24 mouse cellular contexts compared by ENCODE assay signal in genomic region chr11:69551310-69551709, GRCm38 (mm10). TPM values are rescaled to one million over a fixed set of nuclear protein-coding genes. Genes with fewer than 3 reads are reported as not detected.
A peak's percentile ranks its signal among the peaks of the same experiment; 100 is the strongest.
DNase-seq lines count a peak whose midpoint lies in the region; ATAC-seq and TF ChIP-seq lines count a peak whose summit lies in the region.
"Had no signal": no experiment of that assay in that cellular context is flagged by ENCODE, and none has a peak within 500 bp of the region (broad histone marks: within the 10 kb centered on the region; RNA-seq: fewer than 3 reads in every experiment).

No protein-coding gene starts in this region.

- H3K36me3 ChIP-seq in forebrain, embryonic 10.5 days (replicated peaks): peaks cover 22% of the 10 kb centered on the region
- H3K36me3 ChIP-seq in forebrain, embryonic 12.5 days (replicated peaks): peaks cover 9% of the 10 kb centered on the region; the same call in 1 of the 2 replicates
- no peaks in the 10 kb centered on the region; the same call in 1 of the 2 replicates for H3K36me3 ChIP-seq in midbrain, embryonic 15.5 days (replicated peaks)
- no peaks in the 10 kb centered on the region for H3K36me3 ChIP-seq in midbrain, embryonic 11.5 days (ENCODE audit: control insufficient read depth, insufficient read depth, low read length)
- H3K36me3 ChIP-seq: intestine, embryonic 15.5 days had no signal

- peaks cover 36% of the 10 kb centered on the region for H3K27me3 ChIP-seq in forebrain, embryonic 10.5 days (ENCODE audit: poor library complexity, severe bottlenecking)
- H3K27me3 ChIP-seq in forebrain, embryonic 12.5 days: peaks cover 13% of the 10 kb centered on the region; the same call in 1 of the 2 replicates
- no peaks in the 10 kb centered on the region for H3K27me3 ChIP-seq in midbrain, embryonic 15.5 days (replicated peaks)
- H3K27me3 ChIP-seq in midbrain, embryonic 11.5 days (ENCODE audit: control insufficient read depth, insufficient read depth, low read length): no peaks in the 10 kb centered on the region
- H3K27me3 ChIP-seq: embryonic facial prominence, embryonic 15.5 days; hindbrain, embryonic 13.5 days; intestine, embryonic 15.5 days had no signal

- 0 out of 2 replicates have a peak overlapping the region, but pooled peaks have one; percentile 62 for H3K27ac ChIP-seq in forebrain, embryonic 10.5 days
- H3K27ac ChIP-seq in forebrain, embryonic 12.5 days: no peak overlapping the region
- peak overlapping the region; percentile 97; the same call in 1 of the 2 replicates for H3K27ac ChIP-seq in layer of hippocampus, adult 2 months
- 0 out of 2 replicates have a peak overlapping the region, but pooled peaks have one; percentile 95 for H3K27ac ChIP-seq in midbrain, embryonic 15.5 days
- no peak overlapping the region for H3K27ac ChIP-seq in midbrain, embryonic 11.5 days (ENCODE audit: low read depth, low read length)
- H3K27ac ChIP-seq: embryonic facial prominence, embryonic 15.5 days; heart, embryonic 10.5 days; intestine, embryonic 15.5 days had no signal

- ATAC-seq in forebrain, embryonic 12.5 days (ENCODE audit: low FRiP score): no peak
- ATAC-seq in midbrain, embryonic 15.5 days (replicated peaks): no peak
- ATAC-seq in midbrain, embryonic 11.5 days (ENCODE audit: low FRiP score): no peak
- ATAC-seq: CD4-positive, CD25-positive, alpha-beta regulatory T cell, adult 4 months; intestine, embryonic 15.5 days had no signal

- DNase-seq in forebrain, embryonic 10.5 days (ENCODE audit: extremely low spot score, low spot score): no peak
- no peak for DNase-seq in layer of hippocampus, adult 2 months (ENCODE audit: low spot score in 2 of 2)
- DNase-seq in layer of hippocampus, adult 11-12 months (ENCODE audit: low spot score): no peak
- no peak for DNase-seq in midbrain, embryonic 11.5 days (ENCODE audit: low spot score, missing footprints)
- DNase-seq in T-cell, adult 2 months (ENCODE audit: low spot score): no peak
- DNase-seq: adrenal gland, adult 8-10 months; adrenal gland, postnatal 36 days; B cell, adult 2 months; cerebellum, adult 2 months; cerebellum, postnatal 10 days; embryo, embryonic 11 days; gastrocnemius, postnatal 10 days; heart, adult 18-20 months; heart, postnatal 10 days; heart, postnatal 4 days had no signal

- peaks cover 94% of the 10 kb centered on the region for H3K4me1 ChIP-seq in forebrain, embryonic 10.5 days
- peaks cover 80% of the 10 kb centered on the region for H3K4me1 ChIP-seq in forebrain, embryonic 12.5 days
- peaks cover 76% of the 10 kb centered on the region for H3K4me1 ChIP-seq in midbrain, embryonic 15.5 days
- H3K4me1 ChIP-seq in midbrain, embryonic 11.5 days (ENCODE audit: control insufficient read depth, insufficient read depth, low read length): peaks cover 62% of the 10 kb centered on the region

- no peak for TF ChIP-seq CTCF in layer of hippocampus, adult 2 months (conservative IDR thresholded peaks at IDR 0.05)

- no peak overlapping the region for H3K4me2 ChIP-seq in forebrain, embryonic 12.5 days
- no peak overlapping the region for H3K4me2 ChIP-seq in midbrain, embryonic 15.5 days
- no peak overlapping the region for H3K4me2 ChIP-seq in midbrain, embryonic 11.5 days
- H3K4me2 ChIP-seq: embryonic facial prominence, embryonic 15.5 days; hindbrain, embryonic 13.5 days; intestine, embryonic 15.5 days had no signal

- H3K9me3 ChIP-seq in forebrain, embryonic 10.5 days: no peaks in the 10 kb centered on the region
- no peaks in the 10 kb centered on the region for H3K9me3 ChIP-seq in forebrain, embryonic 12.5 days
- H3K9me3 ChIP-seq in midbrain, embryonic 15.5 days: no peaks in the 10 kb centered on the region
- H3K9me3 ChIP-seq in midbrain, embryonic 11.5 days (ENCODE audit: control insufficient read depth, low read length): no peaks in the 10 kb centered on the region
- H3K9me3 ChIP-seq: embryonic facial prominence, embryonic 15.5 days; heart, embryonic 10.5 days; hindbrain, embryonic 13.5 days; intestine, embryonic 15.5 days had no signal

- H3K4me3 ChIP-seq in forebrain, embryonic 10.5 days: no peak overlapping the region
- no peak overlapping the region for H3K4me3 ChIP-seq in forebrain, embryonic 12.5 days (replicated peaks)
- no peak overlapping the region for H3K4me3 ChIP-seq in layer of hippocampus, adult 2 months
- no peak overlapping the region for H3K4me3 ChIP-seq in midbrain, embryonic 15.5 days
- H3K4me3 ChIP-seq in midbrain, embryonic 11.5 days (ENCODE audit: low read depth, low read length): no peak overlapping the region
- H3K4me3 ChIP-seq: embryonic facial prominence, embryonic 15.5 days; erythroblast, embryonic 14.5 days; heart, embryonic 10.5 days; hindbrain, embryonic 13.5 days; intestine, embryonic 15.5 days had no signal

- no peak overlapping the region for H3K9ac ChIP-seq in forebrain, embryonic 12.5 days
- no peak overlapping the region for H3K9ac ChIP-seq in midbrain, embryonic 15.5 days
- H3K9ac ChIP-seq in midbrain, embryonic 11.5 days (ENCODE audit: low read length): no peak overlapping the region
- H3K9ac ChIP-seq: embryonic facial prominence, embryonic 15.5 days; hindbrain, embryonic 13.5 days; intestine, embryonic 15.5 days had no signal

- WGBS in forebrain, embryonic 10.5 days: 71% methylated on average over 4 of the region's 4 CpGs
- 69% methylated on average over 4 of the region's 4 CpGs for WGBS in forebrain, embryonic 12.5 days
- WGBS in midbrain, embryonic 15.5 days: 59% methylated on average over 4 of the region's 4 CpGs
- 62% methylated on average over 4 of the region's 4 CpGs for WGBS in midbrain, embryonic 11.5 days

RNA-seq across cellular contexts. Expression of gene Dnah2, which starts 2.4 kb away (rescaled TPM):
- 1.5 TPM in 2 replicates for polyA plus RNA-seq in forebrain, embryonic 10.5 days (2016; fragmentation: Nextera tagmentation; extraction: Ambion mirVana)
- 1.7 and 2.1 TPM in 2 replicates for polyA plus RNA-seq in forebrain, embryonic 12.5 days (2016; fragmentation: Nextera tagmentation; extraction: Ambion mirVana)
- total RNA-seq in layer of hippocampus, adult 2 months (2021): 1 to 10 TPM; 4.6 to 5.2 TPM
- 4.5 and 5.7 TPM in 2 replicates for polyA plus RNA-seq in midbrain, embryonic 15.5 days (2015; fragmentation: Nextera tagmentation; extraction: Ambion mirVana)
- 1.00 and 1.9 TPM in 2 replicates for polyA plus RNA-seq in midbrain, embryonic 11.5 days (2014; fragmentation: Nextera tagmentation; extraction: Ambion mirVana)
- total RNA-seq: common myeloid progenitor, adult 5-6 weeks had no signal
- polyA plus RNA-seq: erythroblast, embryonic 14.5 days had no signal

RNA-seq across cellular contexts. Expression of gene Efnb3, which starts 8.7 kb away (rescaled TPM):
- 27.9 and 28.7 TPM in 2 replicates for polyA plus RNA-seq in forebrain, embryonic 10.5 days (2016; fragmentation: Nextera tagmentation; extraction: Ambion mirVana)
- polyA plus RNA-seq in forebrain, embryonic 12.5 days (2016; fragmentation: Nextera tagmentation; extraction: Ambion mirVana): 63.7 and 72.7 TPM in 2 replicates
- 100 to 1,000 TPM; 113 to 116 TPM for total RNA-seq in layer of hippocampus, adult 2 months (2021)
- 178 and 188 TPM in 2 replicates for polyA plus RNA-seq in midbrain, embryonic 15.5 days (2015; fragmentation: Nextera tagmentation; extraction: Ambion mirVana)
- 11.0 and 12.3 TPM in 2 replicates for polyA plus RNA-seq in midbrain, embryonic 11.5 days (2014; fragmentation: Nextera tagmentation; extraction: Ambion mirVana)

RNA-seq across cellular contexts. Expression of gene Wrap53, which starts 28.7 kb away (rescaled TPM):
- 46.4 and 51.1 TPM in 2 replicates for polyA plus RNA-seq in forebrain, embryonic 10.5 days (2016; fragmentation: Nextera tagmentation; extraction: Ambion mirVana)
- 33.0 and 36.0 TPM in 2 replicates for polyA plus RNA-seq in forebrain, embryonic 12.5 days (2016; fragmentation: Nextera tagmentation; extraction: Ambion mirVana)
- total RNA-seq in layer of hippocampus, adult 2 months (2021): 10 to 100 TPM; 12.0 to 14.3 TPM
- 21.4 and 23.2 TPM in 2 replicates for polyA plus RNA-seq in midbrain, embryonic 15.5 days (2015; fragmentation: Nextera tagmentation; extraction: Ambion mirVana)
- polyA plus RNA-seq in midbrain, embryonic 11.5 days (2014; fragmentation: Nextera tagmentation; extraction: Ambion mirVana): 35.1 and 36.4 TPM in 2 replicates

RNA-seq across cellular contexts. Expression of gene Trp53, which starts 28.8 kb away (rescaled TPM):
- 192 and 194 TPM in 2 replicates for polyA plus RNA-seq in forebrain, embryonic 10.5 days (2016; fragmentation: Nextera tagmentation; extraction: Ambion mirVana)
- 120 and 124 TPM in 2 replicates for polyA plus RNA-seq in forebrain, embryonic 12.5 days (2016; fragmentation: Nextera tagmentation; extraction: Ambion mirVana)
- 10 to 100 TPM; 28.5 to 32.3 TPM for total RNA-seq in layer of hippocampus, adult 2 months (2021)
- polyA plus RNA-seq in midbrain, embryonic 15.5 days (2015; fragmentation: Nextera tagmentation; extraction: Ambion mirVana): 60.4 and 70.1 TPM in 2 replicates
- polyA plus RNA-seq in midbrain, embryonic 11.5 days (2014; fragmentation: Nextera tagmentation; extraction: Ambion mirVana): 144 and 147 TPM in 2 replicates

RNA-seq across cellular contexts. Expression of gene Atp1b2, which starts 54.4 kb away (rescaled TPM):
- polyA plus RNA-seq in forebrain, embryonic 10.5 days (2016; fragmentation: Nextera tagmentation; extraction: Ambion mirVana): 4.3 and 4.6 TPM in 2 replicates
- 11.9 and 12.6 TPM in 2 replicates for polyA plus RNA-seq in forebrain, embryonic 12.5 days (2016; fragmentation: Nextera tagmentation; extraction: Ambion mirVana)
- 100 to 1,000 TPM; 391 to 411 TPM for total RNA-seq in layer of hippocampus, adult 2 months (2021)
- 60.0 and 60.9 TPM in 2 replicates for polyA plus RNA-seq in midbrain, embryonic 15.5 days (2015; fragmentation: Nextera tagmentation; extraction: Ambion mirVana)
- polyA plus RNA-seq in midbrain, embryonic 11.5 days (2014; fragmentation: Nextera tagmentation; extraction: Ambion mirVana): 10.4 and 12.2 TPM in 2 replicates
- polyA plus RNA-seq: CD4-positive, CD25-positive, alpha-beta regulatory T cell, adult 4 months had no signal

Comparison
In these comparisons a context has a peak if more than half of its experiments do, and no peak if none do; other contexts are left out.
1. H3K27ac ChIP-seq: peak in forebrain, embryonic 10.5 days (single experiment), layer of hippocampus, adult 2 months (single experiment) and midbrain, embryonic 15.5 days (single experiment); none in forebrain, embryonic 12.5 days (single experiment) and midbrain, embryonic 11.5 days (single experiment).